Mouse (Mus musculus): ENCODE measurements around the gene Qars. TPM values are rescaled to one million over a fixed set of nuclear protein-coding genes. Genes with fewer than 3 reads are reported as not detected.

Qars gene
- polyA plus RNA-seq, 1 experiment from 2014 or later: 97.2 TPM

- no peaks in the 10 kb centered on the region for H3K9me3 ChIP-seq (ENCODE audit: control insufficient read depth, low read length)
- DNase-seq (ENCODE audit: low spot score) (no peak), ATAC-seq (ENCODE audit: low read depth) (no peak)
- WGBS: 94% methylated on average over 1 of the region's 1 CpGs
- no peaks in the 10 kb centered on the region for H3K4me1 ChIP-seq (ENCODE audit: control insufficient read depth, insufficient read depth, low read length)
- no peak overlapping the region for H3K27ac ChIP-seq (replicated peaks; ENCODE audit: low read depth, low read length)
- no peak overlapping the region for H3K4me3 ChIP-seq (ENCODE audit: low read depth, low read length)
- H3K4me2 ChIP-seq (ENCODE audit: low read depth, low read length): no peak overlapping the region
- no peaks in the 10 kb centered on the region for H3K27me3 ChIP-seq (replicated peaks; ENCODE audit: control insufficient read depth, insufficient read depth, low read length)
- no peak overlapping the region for H3K9ac ChIP-seq (ENCODE audit: low read depth, low read length)
- peaks cover 87% of the 10 kb centered on the region for H3K36me3 ChIP-seq (ENCODE audit: control insufficient read depth, insufficient read depth, low read length)
These were observed 24.0 kb downstream of the Qars start for GRCm38 (mm10) chr9:108531496-108531895.

DNA sequence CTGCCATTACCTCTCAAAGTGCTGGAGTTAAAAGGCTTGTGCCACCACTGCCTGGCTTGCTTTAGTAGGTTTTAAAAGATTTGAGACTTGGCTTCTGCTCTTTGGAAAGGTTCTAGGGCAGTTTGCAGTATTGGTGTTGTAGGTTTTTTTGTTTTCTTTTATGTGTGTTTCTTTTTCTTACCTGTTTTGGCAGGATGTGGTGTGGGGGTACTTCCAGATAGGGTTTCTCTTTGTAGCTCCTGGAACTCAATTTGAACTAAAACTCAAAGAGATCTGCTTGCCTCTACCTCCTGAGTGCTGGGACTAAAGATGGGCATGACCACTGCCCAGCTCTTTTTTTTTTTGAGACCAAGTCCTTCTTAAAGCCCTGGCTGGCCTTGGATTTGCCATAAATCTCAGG is 33.3 kb downstream of the Qars start:
- ATAC-seq (ENCODE audit: low read depth) (no peak), DNase-seq (ENCODE audit: low spot score) (no peak)
- Histone ChIP-seq H3K36me3 (ENCODE audit: control insufficient read depth, insufficient read depth, low read length) (peaks cover 96% of the 10 kb centered on the region), H3K4me2 (ENCODE audit: low read depth, low read length) (no peak overlapping the region), H3K4me3 (ENCODE audit: low read depth, low read length) (no peak overlapping the region), H3K9me3 (ENCODE audit: control insufficient read depth, low read length) (no peaks in the 10 kb centered on the region), H3K27me3 (replicated peaks; ENCODE audit: control insufficient read depth, insufficient read depth, low read length) (no peaks in the 10 kb centered on the region), H3K9ac (ENCODE audit: low read depth, low read length) (no peak overlapping the region), H3K4me1 (ENCODE audit: control insufficient read depth, insufficient read depth, low read length) (no peaks in the 10 kb centered on the region), H3K27ac (replicated peaks; ENCODE audit: low read depth, low read length) (no peak overlapping the region)

DNA sequence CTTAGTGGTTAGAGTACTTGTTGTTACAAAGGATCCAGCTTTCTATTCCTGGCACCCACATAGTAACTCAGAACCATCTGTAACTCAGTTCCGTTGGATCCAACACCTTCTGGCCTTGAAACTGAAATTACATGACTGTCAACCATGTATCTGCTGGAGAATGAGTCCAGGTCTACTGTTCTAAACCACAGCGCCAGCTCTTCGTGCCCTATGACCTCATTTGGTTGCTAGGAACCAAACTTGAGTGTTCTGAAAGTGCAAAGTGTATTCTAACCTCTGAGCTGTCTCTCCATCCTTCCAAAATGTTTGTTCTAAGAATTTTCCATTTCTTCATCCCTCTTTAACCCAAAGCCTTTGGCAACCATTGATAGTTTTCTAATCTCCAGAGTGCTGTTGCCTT is 38.5 kb downstream of the Qars start:
- Histone ChIP-seq H3K4me3 (ENCODE audit: low read depth, low read length) (no peak overlapping the region), H3K9me3 (ENCODE audit: control insufficient read depth, low read length) (no peaks in the 10 kb centered on the region), H3K36me3 (ENCODE audit: control insufficient read depth, insufficient read depth, low read length) (peaks cover 93% of the 10 kb centered on the region), H3K27me3 (replicated peaks; ENCODE audit: control insufficient read depth, insufficient read depth, low read length) (no peaks in the 10 kb centered on the region), H3K4me1 (ENCODE audit: control insufficient read depth, insufficient read depth, low read length) (no peaks in the 10 kb centered on the region), H3K4me2 (ENCODE audit: low read depth, low read length) (no peak overlapping the region), H3K9ac (ENCODE audit: low read depth, low read length) (no peak overlapping the region), H3K27ac (replicated peaks; ENCODE audit: low read depth, low read length) (no peak overlapping the region)
- ATAC-seq (ENCODE audit: low read depth) (no peak), DNase-seq (ENCODE audit: low spot score) (no peak)
- WGBS: 91% methylated on average over 3 of the region's 3 CpGs

- Histone ChIP-seq H3K9ac (ENCODE audit: low read depth, low read length) (no peak overlapping the region), H3K4me3 (ENCODE audit: low read depth, low read length) (no peak overlapping the region), H3K36me3 (ENCODE audit: control insufficient read depth, insufficient read depth, low read length) (peaks cover 92% of the 10 kb centered on the region), H3K4me1 (ENCODE audit: control insufficient read depth, insufficient read depth, low read length) (no peaks in the 10 kb centered on the region), H3K27me3 (replicated peaks; ENCODE audit: control insufficient read depth, insufficient read depth, low read length) (no peaks in the 10 kb centered on the region), H3K9me3 (ENCODE audit: control insufficient read depth, low read length) (no peaks in the 10 kb centered on the region), H3K27ac (replicated peaks; ENCODE audit: low read depth, low read length) (no peak overlapping the region), H3K4me2 (ENCODE audit: low read depth, low read length) (no peak overlapping the region)
- 90% methylated on average over 1 of the region's 1 CpGs for WGBS
- no peak for DNase-seq (ENCODE audit: low spot score)
- no peak for ATAC-seq (ENCODE audit: low read depth)
These were observed 39.4 kb downstream of the Qars start for GRCm38 (mm10) chr9:108546875-108547274.

- Histone ChIP-seq H3K27me3 (replicated peaks; ENCODE audit: control insufficient read depth, insufficient read depth, low read length) (no peaks in the 10 kb centered on the region), H3K9ac (ENCODE audit: low read depth, low read length) (no peak overlapping the region), H3K36me3 (ENCODE audit: control insufficient read depth, insufficient read depth, low read length) (peaks cover 80% of the 10 kb centered on the region), H3K4me2 (ENCODE audit: low read depth, low read length) (no peak overlapping the region), H3K9me3 (ENCODE audit: control insufficient read depth, low read length) (no peaks in the 10 kb centered on the region), H3K4me1 (ENCODE audit: control insufficient read depth, insufficient read depth, low read length) (peaks cover 8% of the 10 kb centered on the region), H3K4me3 (ENCODE audit: low read depth, low read length) (no peak overlapping the region), H3K27ac (replicated peaks; ENCODE audit: low read depth, low read length) (0 out of 2 replicates have a peak overlapping the region, but pooled peaks have one; percentile 49)
- no peak for ATAC-seq (ENCODE audit: low read depth)
- 85% methylated on average over 4 of the region's 4 CpGs for WGBS
- DNase-seq (ENCODE audit: low spot score): no peak
These were observed 51.7 kb downstream of the Qars start for GRCm38 (mm10) chr9:108559169-108559568.

- peaks cover 8% of the 10 kb centered on the region for H3K4me1 ChIP-seq (ENCODE audit: control insufficient read depth, insufficient read depth, low read length)
- ATAC-seq (ENCODE audit: low read depth) (peak; percentile 98), DNase-seq (ENCODE audit: low spot score) (peak; percentile 99)
- H3K9ac ChIP-seq (ENCODE audit: low read depth, low read length): peak within 1 kb of the TSS; percentile 83
- H3K9me3 ChIP-seq (ENCODE audit: control insufficient read depth, low read length): no peaks in the 10 kb centered on the region
- WGBS: under 1% methylated on average over 49 of the region's 53 CpGs
- H3K36me3 ChIP-seq (ENCODE audit: control insufficient read depth, insufficient read depth, low read length): peaks cover 80% of the 10 kb centered on the region
- H3K27me3 ChIP-seq (replicated peaks; ENCODE audit: control insufficient read depth, insufficient read depth, low read length): no peaks in the 10 kb centered on the region
- H3K4me3 ChIP-seq (ENCODE audit: low read depth, low read length): peak within 1 kb of the TSS; percentile 48
- H3K27ac ChIP-seq (replicated peaks; ENCODE audit: low read depth, low read length): peak within 1 kb of the TSS; percentile 83
- peak within 1 kb of the TSS; percentile 80 for H3K4me2 ChIP-seq (ENCODE audit: low read depth, low read length)
These were observed 52.8 kb downstream of the Qars start, which contains the start of gene Impdh2 for GRCm38 (mm10) chr9:108560227-108560841. TSS of gene Impdh2 (plus strand) at chr9:108560286.

- no peak overlapping the region for H3K4me3 ChIP-seq (ENCODE audit: low read depth, low read length)
- peaks cover 23% of the 10 kb centered on the region for H3K4me1 ChIP-seq (ENCODE audit: control insufficient read depth, insufficient read depth, low read length)
- peaks cover 54% of the 10 kb centered on the region for H3K36me3 ChIP-seq (ENCODE audit: control insufficient read depth, insufficient read depth, low read length)
- no peak overlapping the region for H3K9ac ChIP-seq (ENCODE audit: low read depth, low read length)
- no peaks in the 10 kb centered on the region for H3K9me3 ChIP-seq (ENCODE audit: control insufficient read depth, low read length)
- ATAC-seq (ENCODE audit: low read depth) (no peak), DNase-seq (ENCODE audit: low spot score) (no peak)
- no peak overlapping the region for H3K4me2 ChIP-seq (ENCODE audit: low read depth, low read length)
- 91% methylated on average over 8 of the region's 8 CpGs for WGBS
- no peaks in the 10 kb centered on the region for H3K27me3 ChIP-seq (replicated peaks; ENCODE audit: control insufficient read depth, insufficient read depth, low read length)
- H3K27ac ChIP-seq (replicated peaks; ENCODE audit: low read depth, low read length): no peak overlapping the region
These were observed 56.2 kb downstream of the Qars start for GRCm38 (mm10) chr9:108563671-108564070.

DNA sequence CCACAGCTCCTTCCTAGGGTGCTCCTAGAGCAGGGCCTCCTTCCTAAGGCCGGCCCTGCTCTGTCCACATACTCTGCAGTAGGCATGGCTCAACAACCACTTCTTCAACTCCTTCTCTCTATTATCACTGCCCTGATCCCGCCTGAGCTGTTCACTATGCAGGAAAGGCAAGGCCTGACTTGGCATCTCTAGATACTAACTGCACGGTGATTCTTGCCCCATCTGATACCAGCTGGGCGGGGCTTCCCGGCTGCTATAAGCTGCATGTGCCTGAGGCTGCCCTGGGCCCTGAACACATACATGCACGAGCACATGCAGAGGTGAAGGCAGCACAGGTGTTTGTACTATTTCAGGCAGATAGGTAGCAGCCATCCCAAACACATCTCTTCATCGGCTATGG is 56.6 kb downstream of the Qars start:
- Histone ChIP-seq H3K9ac (ENCODE audit: low read depth, low read length) (no peak overlapping the region), H3K27me3 (replicated peaks; ENCODE audit: control insufficient read depth, insufficient read depth, low read length) (no peaks in the 10 kb centered on the region), H3K36me3 (ENCODE audit: control insufficient read depth, insufficient read depth, low read length) (peaks cover 50% of the 10 kb centered on the region), H3K27ac (replicated peaks; ENCODE audit: low read depth, low read length) (no peak overlapping the region), H3K9me3 (ENCODE audit: control insufficient read depth, low read length) (no peaks in the 10 kb centered on the region), H3K4me3 (ENCODE audit: low read depth, low read length) (no peak overlapping the region), H3K4me2 (ENCODE audit: low read depth, low read length) (no peak overlapping the region), H3K4me1 (ENCODE audit: control insufficient read depth, insufficient read depth, low read length) (peaks cover 26% of the 10 kb centered on the region)
- 85% methylated on average over 7 of the region's 7 CpGs for WGBS
- ATAC-seq (ENCODE audit: low read depth): no peak
- no peak for DNase-seq (ENCODE audit: low spot score)

Data from embryonic facial prominence, embryonic 14.5 days (tissue).